Mouse (Mus musculus) v-Abl transformed pro-B cells (cell line): ENCODE results near the gene Hoxc6.

Experiments used
- in situ Hi-C, 2 experiments: fragments of 400-800 bp; cut with MboI; formaldehyde crosslinking; loops; one replicate each; pipeline ENCODE4 v1.15.1; 2025; ENCODE audit not compliant: unreplicated experiment in 2 of 2

The Hoxc6 gene

DNA sequence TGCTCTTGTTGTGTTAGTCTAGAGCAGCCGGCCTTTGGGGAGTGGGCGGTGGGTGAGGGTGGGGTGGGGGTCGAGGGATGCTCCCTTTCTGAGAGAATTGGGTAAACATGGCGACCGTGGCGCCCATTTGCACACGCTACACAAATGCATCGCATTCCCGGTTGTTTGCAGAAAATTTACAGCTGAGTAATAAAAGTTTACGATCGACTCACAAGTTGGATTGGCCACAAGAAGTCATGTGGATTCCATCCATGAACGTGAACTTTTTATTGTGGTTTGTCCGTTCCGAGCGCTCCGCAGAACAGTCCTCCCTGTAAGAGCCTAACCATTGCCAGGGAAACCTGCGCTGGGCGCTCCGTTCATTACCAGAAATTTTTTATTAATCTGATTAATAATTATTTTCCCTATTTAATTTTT lies at the start of gene Hoxc6:
Gene Hoxc6, plus strand, starts transcription at position 319 of the 417 bp plus-strand sequence.
- in situ Hi-C loops = no loop called here

GRCm38 (mm10) chr15:102948842-102949241 lies 49.2 kb upstream of the Hoxc6 start:
- in situ Hi-C loops = no loop called here

GRCm38 (mm10) chr15:102949696-102950095 lies 48.4 kb upstream of the Hoxc6 start:
- in situ Hi-C loops = no loop called here

DNA sequence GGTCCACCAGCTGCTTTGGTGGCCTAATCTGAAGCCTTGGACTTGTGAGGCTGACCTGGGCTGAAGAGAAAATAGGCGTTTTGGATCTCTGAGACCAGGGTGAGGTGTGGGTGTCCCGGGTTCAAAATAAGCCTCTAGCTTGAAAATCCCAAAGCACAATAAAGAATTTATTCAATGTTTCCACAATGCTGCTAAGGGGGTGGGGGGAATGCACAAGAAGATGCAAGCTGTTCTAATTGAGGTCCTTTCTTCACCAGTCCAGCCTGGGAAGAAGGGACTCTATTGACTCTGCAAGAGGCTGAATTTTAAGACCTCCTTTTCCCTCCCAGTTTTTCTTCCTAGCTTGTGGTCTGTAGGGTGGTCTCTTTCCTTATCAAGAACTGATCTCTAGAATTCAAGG lies 47.2 kb upstream of the Hoxc6 start:
- in situ Hi-C loops = no loop called here

DNA sequence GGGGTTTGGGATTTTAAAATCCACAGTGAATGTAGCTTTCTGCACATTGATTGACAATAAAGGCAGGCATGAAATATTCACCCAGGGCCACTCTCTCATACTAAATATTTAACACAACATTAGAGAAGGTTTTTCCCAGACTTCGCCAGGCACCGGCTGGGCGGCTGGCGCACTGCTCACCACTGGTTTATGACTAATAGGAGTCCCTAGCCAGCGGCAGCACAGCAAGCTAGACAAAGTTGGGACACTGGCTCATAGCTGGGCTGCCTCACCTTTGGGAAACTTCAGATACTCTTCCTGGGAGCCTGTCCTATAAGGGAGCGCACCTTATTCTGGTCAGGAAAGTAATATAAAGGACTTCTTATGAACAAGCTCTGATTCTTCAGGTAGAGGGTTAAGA lies 44.5 kb upstream of the Hoxc6 start:
- in situ Hi-C loops = no loop called here

DNA sequence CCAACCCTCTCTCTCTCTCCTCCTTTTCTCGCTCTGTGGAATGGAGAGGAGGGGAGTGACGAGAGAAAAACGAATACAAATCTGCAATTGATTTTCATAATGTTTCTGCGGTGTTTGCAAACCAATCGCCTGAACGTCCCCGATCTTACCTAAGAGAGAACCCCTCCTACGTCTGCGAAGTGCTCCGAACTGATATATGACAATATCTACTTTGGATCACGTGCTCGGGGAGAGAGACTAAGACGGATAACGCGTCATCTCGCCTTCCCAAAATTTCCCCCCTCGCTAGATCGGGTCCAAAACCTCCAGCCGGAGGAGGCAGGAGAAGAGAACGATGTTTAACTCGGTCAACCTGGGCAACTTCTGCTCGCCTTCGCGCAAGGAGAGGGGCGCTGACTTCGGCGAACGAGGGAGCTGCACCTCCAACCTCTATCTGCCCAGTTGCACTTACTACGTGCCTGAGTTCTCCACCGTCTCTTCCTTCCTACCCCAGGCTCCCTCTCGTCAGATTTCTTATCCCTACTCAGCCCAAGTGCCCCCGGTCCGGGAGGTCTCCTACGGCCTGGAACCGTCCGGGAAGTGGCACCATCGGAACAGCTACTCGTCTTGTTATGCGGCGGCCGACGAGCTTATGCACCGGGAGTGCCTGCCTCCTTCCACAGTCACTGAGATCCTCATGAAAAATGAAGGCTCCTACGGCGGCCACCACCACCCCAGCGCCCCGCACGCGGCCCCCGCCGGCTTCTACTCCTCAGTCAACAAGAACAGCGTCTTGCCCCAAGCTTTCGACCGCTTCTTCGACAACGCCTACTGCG lies 43.7 kb upstream of the Hoxc6 start, which contains the start of gene Hoxc11:
Gene Hoxc11, plus strand, starts transcription at position 236 of the 815 bp plus-strand sequence.
- in situ Hi-C loops = no loop called here

- in situ Hi-C loops = no loop called here
These were observed 43.1 kb upstream of the Hoxc6 start for GRCm38 (mm10) chr15:102955007-102955382.

DNA sequence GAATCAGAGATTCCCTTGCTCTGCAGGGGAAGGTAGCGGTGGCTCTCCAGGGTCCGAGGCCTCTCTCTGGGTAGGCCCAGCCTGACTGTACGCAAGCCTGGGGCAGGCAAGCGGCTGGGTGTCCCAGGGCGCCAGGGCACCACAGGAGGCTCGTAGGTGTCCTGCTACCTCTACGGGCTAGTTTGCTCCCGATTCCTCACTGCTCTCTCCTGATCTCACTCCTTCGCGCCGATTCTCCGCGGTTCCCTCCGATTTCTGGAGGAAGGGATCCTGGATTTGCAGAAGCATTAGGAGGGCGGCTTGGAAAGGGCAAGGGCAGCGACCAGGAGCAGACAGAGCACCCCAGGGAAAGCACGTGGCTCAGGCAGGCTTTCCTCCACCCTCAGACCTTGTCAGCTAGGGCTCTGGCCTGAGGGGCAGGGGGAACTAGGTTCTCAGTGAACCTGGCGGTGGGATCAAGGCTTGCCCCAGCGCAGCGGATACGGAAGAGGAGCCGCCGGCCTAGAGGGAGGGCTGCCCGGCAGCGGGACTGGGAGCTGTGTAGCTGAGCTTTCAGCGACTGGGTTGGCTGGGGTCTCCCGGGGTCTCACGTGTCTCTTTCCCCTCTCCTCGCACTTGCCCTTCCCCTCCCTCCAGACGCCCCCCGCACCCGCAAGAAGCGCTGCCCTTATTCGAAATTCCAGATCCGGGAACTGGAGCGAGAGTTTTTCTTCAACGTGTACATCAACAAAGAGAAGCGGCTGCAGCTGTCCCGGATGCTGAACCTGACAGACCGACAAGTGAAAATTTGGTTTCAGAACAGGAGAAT lies 42.0 kb upstream of the Hoxc6 start:
- in situ Hi-C loops = no loop called here

DNA sequence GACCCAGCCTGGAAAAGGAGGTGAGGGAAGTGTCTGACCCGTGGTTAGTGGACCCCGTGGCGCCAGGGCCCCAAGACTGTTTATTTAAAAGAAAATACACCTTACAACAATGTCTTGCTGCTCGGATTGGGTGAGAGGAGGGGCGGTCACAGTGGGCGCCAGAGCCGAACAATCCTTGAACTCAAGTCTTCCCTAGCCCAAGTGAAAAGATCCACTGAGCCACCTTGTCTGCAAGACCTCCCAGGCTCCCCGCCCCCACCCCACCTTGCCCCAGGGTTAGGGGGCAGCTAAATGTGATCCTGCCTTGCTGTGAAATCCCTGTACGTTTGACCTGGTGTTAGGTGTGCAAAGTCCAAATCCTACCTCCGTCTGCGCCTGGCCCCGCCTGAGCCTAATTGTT lies 41.2 kb upstream of the Hoxc6 start:
- in situ Hi-C loops = no loop called here

- in situ Hi-C loops = loop anchor here in 1 of 2 experiments (10.0 kb wide), 1 partner anchor 195 kb away; no protein-coding TSS in a partner anchor
These were observed 38.3 kb upstream of the Hoxc6 start for GRCm38 (mm10) chr15:102959663-102960191.

DNA sequence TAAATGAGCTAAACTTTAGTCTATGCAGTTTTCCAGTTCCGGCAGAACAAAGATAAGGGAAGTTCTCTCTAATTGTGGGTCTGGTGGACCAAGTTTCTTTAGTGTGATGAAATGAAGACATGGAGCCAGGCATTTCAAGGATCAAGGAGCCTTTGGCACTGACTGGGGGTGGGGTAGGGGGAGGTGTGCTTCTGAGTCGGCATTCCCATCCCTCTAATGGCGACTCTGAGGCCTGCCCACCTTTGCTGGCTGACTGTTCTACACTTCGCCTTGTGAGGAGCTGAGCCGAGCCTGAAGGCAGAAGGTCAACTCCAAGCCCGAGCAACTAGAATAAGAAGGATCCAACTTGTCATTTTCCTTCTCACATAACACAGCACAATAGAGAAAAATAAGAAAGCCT lies 36.3 kb upstream of the Hoxc6 start:
- in situ Hi-C loops = loop anchor here in 1 of 2 experiments (10.0 kb wide), 1 partner anchor 197 kb away; no protein-coding TSS in a partner anchor

DNA sequence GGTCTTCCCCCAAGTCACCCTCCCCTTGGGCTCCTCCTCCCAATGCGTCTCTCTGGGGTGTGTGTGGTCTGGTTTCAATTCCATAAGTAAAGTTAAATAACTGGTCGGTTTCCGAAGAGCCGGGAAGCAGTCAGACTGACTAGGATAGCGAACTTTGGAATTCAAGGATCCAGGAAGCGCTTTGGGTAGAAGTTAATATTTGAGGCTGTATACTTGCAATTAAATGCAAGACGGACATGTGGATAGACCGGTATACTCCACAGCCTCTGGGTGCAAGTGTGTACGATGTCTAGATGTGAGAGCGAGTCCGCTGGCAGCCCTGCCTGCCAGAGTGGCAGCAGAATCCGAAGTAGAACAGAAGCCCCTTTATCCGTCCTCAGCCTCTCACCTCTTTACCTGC lies 35.6 kb upstream of the Hoxc6 start:
- in situ Hi-C loops = loop anchor here in 1 of 2 experiments (10.0 kb wide), 1 partner anchor 198 kb away; no protein-coding TSS in a partner anchor

DNA sequence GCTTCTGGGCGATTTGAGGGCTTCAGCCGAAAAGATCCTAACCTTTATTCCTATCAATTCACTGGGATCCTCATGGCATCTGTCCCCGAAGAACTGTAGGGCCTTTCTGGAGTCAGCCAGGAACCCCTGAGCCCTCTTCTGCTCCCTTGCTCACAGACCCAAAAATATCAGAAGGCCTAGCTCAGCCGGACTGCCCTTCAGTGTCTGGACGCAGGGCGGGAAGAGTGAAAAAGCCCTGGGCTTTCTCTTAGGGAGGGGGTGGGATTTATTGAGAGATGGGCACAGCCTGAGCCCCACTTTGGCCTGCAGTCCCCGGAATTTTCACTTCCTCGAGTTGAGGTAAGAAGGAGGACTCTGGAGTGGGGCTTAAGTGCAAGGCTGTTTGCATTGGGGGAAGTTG lies 34.8 kb upstream of the Hoxc6 start:
- in situ Hi-C loops = loop anchor here in 1 of 2 experiments (10.0 kb wide), 1 partner anchor 198 kb away; no protein-coding TSS in a partner anchor

DNA sequence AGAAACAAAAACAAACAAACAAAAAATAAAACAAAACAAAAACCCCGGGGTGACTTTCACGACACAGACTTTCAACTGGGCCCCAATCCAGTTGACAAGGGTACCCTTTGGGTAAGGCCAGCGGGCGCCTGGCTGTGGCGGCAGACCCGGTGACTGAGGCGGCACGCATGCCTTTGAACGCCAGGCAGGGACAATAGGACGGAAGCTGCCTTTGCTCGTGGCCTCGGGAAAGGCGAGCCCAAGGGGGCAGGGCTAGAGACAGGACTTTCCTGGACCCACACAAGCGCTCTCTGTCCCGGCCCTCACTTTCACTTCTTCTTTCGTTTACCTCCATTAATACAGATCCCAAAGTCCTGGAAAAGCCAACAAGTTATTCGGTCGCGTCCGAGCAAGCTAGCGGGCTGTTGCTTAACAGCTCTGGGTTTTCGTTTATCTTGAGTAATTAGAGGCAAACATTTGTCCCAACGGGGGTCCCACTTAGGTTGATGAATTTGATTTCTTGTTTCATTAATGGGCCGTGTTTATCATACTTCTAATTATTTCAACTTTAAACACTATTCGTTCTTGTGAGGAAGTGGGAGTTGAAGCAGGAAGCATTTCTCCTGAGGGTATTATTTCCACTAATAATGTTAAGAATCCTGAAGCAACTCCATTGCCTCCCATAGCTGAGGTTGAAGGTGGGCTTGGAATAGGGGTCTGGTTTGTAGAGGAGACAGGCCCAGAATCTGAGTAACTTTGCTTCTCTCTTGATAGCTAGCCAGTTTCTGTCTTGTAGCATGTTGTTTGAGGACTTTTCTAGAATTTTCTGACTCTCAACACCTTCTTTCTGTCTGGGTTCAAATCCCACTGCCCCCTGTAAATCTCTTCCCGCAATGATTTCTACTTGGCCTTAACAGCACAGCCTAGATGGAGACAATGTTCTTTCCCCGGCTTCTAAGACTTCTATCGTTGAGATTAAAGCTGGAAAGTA lies 34.1 kb upstream of the Hoxc6 start:
- in situ Hi-C loops = loop anchor here in 1 of 2 experiments (10.0 kb wide), 1 partner anchor 199 kb away; no protein-coding TSS in a partner anchor

DNA sequence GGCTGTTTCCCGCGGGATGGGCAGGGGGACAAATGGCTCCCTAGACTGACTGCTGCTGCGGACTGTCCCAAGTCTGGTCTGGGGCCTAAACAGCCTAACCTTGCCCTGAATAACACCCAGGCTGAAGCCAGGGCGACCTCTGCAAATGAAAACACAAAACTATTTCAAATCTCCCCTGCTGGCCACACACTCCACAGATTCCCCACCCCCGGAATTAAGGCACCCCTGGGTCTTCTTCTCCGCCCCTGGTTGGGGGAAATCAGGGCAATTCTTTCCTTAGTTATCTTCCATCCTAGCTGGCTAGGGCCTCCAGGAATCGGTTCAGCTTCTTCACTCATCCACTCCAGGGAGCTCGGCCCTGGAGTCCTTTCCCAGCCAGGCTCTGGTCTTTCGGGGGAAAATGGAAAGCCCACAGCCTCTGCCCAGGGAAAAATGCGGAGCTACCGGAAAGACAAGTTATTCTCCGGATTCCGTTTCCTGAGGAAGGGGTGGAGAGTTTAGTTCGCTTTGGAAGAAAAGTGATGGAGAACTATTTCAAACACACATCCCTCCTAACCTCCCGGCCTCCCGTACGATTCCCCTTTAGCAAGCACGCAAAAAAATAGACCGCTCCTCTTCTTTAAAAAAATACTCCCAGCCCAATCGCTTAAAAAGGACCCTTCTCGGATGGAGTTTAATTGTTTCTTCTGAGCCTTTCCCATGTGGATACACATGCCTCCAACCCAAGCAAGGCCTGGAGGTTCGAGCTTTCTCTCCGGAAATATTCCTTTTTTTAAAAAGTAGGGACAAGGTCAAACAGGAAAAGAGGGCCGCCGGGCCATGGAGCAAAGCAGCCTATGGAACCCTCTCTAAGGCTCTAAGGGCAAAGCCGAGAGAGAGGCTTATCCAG lies 32.8 kb upstream of the Hoxc6 start:
- in situ Hi-C loops = loop anchor here in 1 of 2 experiments (10.0 kb wide), 1 partner anchor 200 kb away; no protein-coding TSS in a partner anchor

DNA sequence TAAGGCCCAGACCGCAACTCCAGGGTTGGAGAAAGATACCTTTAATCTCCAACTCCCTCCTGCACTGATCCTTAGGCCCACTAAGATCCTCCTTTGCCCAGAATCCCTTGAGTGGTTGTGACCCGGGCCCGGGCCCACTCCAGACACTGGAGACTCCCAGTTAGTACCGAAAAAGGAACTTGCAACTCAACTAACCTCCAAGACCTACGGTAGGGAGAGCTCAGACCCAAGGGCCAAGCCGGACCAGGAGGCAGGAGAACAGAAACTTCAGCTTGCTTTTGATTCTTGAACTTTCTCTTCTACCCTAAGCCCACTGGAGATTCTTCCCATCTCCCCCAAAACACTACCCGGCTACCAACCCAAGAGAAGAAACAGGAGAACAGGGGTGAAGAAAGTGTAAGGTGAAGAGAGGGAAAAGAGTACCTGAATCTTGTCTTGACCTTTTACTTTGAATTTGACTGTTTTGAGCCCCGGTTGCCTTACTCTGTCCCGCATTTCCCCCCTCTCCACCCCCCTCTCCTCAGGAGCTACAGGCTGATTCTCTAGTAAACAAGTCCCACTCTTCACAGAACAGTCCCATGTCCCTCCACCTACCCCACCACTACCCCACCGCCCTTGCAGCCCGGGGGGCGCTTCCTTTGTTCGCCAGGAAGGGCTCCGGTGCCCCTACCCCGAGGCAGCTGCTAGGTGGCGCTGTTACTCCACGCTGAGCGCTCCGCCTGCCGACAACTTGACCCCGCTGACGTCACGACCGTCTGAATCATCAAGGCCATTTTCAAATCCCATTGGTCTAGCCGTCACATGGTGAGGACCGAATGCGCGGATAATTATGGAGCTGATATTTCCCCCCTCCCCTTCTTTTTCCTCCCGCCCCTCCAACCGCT lies 31.9 kb upstream of the Hoxc6 start:
- in situ Hi-C loops = loop anchor here in 1 of 2 experiments (10.0 kb wide), 1 partner anchor 201 kb away; no protein-coding TSS in a partner anchor

DNA sequence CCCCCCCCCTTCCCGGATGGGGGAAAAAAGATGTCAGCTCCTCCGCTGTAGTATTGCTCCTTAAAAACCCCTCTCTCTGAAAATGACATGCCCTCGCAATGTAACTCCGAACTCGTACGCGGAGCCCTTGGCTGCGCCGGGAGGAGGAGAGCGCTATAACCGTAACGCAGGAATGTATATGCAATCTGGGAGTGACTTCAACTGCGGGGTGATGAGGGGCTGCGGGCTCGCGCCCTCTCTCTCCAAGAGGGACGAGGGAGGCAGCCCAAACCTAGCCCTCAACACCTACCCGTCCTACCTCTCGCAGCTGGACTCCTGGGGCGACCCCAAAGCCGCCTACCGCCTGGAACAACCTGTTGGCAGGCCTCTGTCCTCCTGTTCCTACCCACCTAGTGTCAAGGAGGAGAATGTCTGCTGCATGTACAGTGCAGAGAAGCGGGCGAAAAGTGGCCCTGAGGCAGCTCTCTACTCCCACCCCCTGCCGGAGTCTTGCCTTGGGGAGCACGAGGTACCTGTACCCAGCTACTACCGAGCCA lies 31.2 kb upstream of the Hoxc6 start, which contains the start of gene Hoxc10:
Gene Hoxc10, plus strand, starts transcription at position 21 of the 536 bp plus-strand sequence.
- in situ Hi-C loops = loop anchor here in 1 of 2 experiments (10.0 kb wide), 1 partner anchor 202 kb away; no protein-coding TSS in a partner anchor

DNA sequence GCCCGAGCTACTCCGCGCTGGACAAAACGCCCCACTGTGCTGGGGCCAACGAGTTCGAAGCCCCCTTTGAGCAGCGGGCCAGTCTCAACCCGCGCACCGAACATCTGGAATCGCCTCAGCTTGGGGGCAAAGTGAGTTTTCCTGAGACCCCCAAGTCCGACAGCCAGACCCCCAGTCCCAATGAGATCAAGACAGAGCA lies 30.8 kb upstream of the Hoxc6 start, which contains the start of gene Hoxc5:
Gene Hoxc5, plus strand, starts transcription at position 132 of the 199 bp plus-strand sequence.
- in situ Hi-C loops = loop anchor here in 1 of 2 experiments (10.0 kb wide), 1 partner anchor 202 kb away; no protein-coding TSS in a partner anchor
